Mouse (Mus musculus) regulatory T cell (primary cell): ENCODE measurements around the gene Apol6.

Source experiments
- in situ Hi-C: fragments of 300-600 bp; cut with MboI, MseI; formaldehyde crosslinking; loops from one replicate; pipeline ENCODE4 v1.15.1; 2025; ENCODE audit warnings: high pct_unique_total_duplicates

Apol6 gene

GRCm38 (mm10) chr15:77044597-77045320, at the start of gene Apol6:
Apol6 (plus strand) TSS chr15:77044729.
- in situ Hi-C loops: no loop called here

- in situ Hi-C loops: no loop called here
Observed at GRCm38 (mm10) chr15:76998048-76998447, 46.5 kb upstream of the Apol6 start.

GRCm38 (mm10) chr15:76998878-76999588, 45.5 kb upstream of the Apol6 start:
- in situ Hi-C loops: no loop called here

GRCm38 (mm10) chr15:77003173-77003867, 41.2 kb upstream of the Apol6 start:
- in situ Hi-C loops: loop anchor here (25.0 kb wide), 1 partner anchor 1009 kb away; no protein-coding TSS in a partner anchor

GRCm38 (mm10) chr15:77003868-77004215, 40.7 kb upstream of the Apol6 start:
- in situ Hi-C loops: loop anchor here (25.0 kb wide), 1 partner anchor 1008 kb away; no protein-coding TSS in a partner anchor

GRCm38 (mm10) chr15:77008851-77009250, 35.7 kb upstream of the Apol6 start:
- in situ Hi-C loops: loop anchor here (25.0 kb wide), 1 partner anchor 1003 kb away; no protein-coding TSS in a partner anchor

- in situ Hi-C loops: loop anchor here (25.0 kb wide), 1 partner anchor 999 kb away; no protein-coding TSS in a partner anchor
Observed at GRCm38 (mm10) chr15:77013753-77014241, 30.7 kb upstream of the Apol6 start.

- in situ Hi-C loops: loop anchor here (25.0 kb wide), 1 partner anchor 998 kb away; no protein-coding TSS in a partner anchor
Observed at GRCm38 (mm10) chr15:77014431-77014830, 30.1 kb upstream of the Apol6 start.

GRCm38 (mm10) chr15:77014985-77015384, 29.5 kb upstream of the Apol6 start:
- in situ Hi-C loops: loop anchor here (25.0 kb wide), 1 partner anchor 997 kb away; no protein-coding TSS in a partner anchor

- in situ Hi-C loops: loop anchor here (25.0 kb wide), 1 partner anchor 996 kb away; no protein-coding TSS in a partner anchor
Observed at GRCm38 (mm10) chr15:77016509-77016908, 28.0 kb upstream of the Apol6 start.

GRCm38 (mm10) chr15:77017897-77018296, 26.6 kb upstream of the Apol6 start:
- in situ Hi-C loops: loop anchor here (25.0 kb wide), 1 partner anchor 994 kb away; no protein-coding TSS in a partner anchor

GRCm38 (mm10) chr15:77018740-77019340, 25.7 kb upstream of the Apol6 start:
- in situ Hi-C loops: loop anchor here (25.0 kb wide), 1 partner anchor 993 kb away; no protein-coding TSS in a partner anchor

- in situ Hi-C loops: loop anchor here (25.0 kb wide), 1 partner anchor 993 kb away; no protein-coding TSS in a partner anchor
Observed at GRCm38 (mm10) chr15:77019533-77019932, 25.0 kb upstream of the Apol6 start.

- in situ Hi-C loops: loop anchor here (25.0 kb wide), 1 partner anchor 992 kb away; no protein-coding TSS in a partner anchor
Observed at GRCm38 (mm10) chr15:77020136-77020535, 24.4 kb upstream of the Apol6 start.

GRCm38 (mm10) chr15:77021056-77021455, 23.5 kb upstream of the Apol6 start:
- in situ Hi-C loops: loop anchor here (25.0 kb wide), 1 partner anchor 991 kb away; no protein-coding TSS in a partner anchor

GRCm38 (mm10) chr15:77021851-77022250, 22.7 kb upstream of the Apol6 start:
- in situ Hi-C loops: loop anchor here (25.0 kb wide), 1 partner anchor 990 kb away; no protein-coding TSS in a partner anchor

GRCm38 (mm10) chr15:77022401-77022957, 22.1 kb upstream of the Apol6 start:
- in situ Hi-C loops: loop anchor here (25.0 kb wide), 1 partner anchor 990 kb away; no protein-coding TSS in a partner anchor

- in situ Hi-C loops: no loop called here
Observed at GRCm38 (mm10) chr15:77025884-77026583, 18.5 kb upstream of the Apol6 start.

GRCm38 (mm10) chr15:77027117-77027516, 17.4 kb upstream of the Apol6 start:
- in situ Hi-C loops: no loop called here

- in situ Hi-C loops: no loop called here
Observed at GRCm38 (mm10) chr15:77027675-77028074, 16.9 kb upstream of the Apol6 start.
